In the genomic region with DNA sequence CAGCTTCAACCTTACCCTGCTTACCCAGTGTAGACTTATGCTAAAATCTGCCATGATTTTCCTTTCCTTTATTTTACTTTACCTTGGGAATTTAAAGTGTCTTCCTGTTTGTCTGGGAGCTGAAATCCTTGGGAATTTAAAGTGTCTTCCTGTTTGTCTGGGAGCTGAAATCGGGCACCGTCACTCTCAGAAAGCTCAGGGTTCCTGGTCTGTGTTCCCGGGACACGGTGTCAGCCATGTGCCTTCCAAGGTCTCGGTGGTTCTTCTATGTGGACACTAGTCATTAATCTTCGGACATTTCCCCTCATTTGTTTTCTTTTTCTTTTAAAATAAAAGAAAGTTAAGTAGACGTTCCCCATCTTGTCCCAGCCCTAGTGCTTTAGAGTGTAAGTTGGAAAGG, we compare ENCODE assay signal across 14 mouse cellular contexts. TPM values are rescaled to one million over a fixed set of nuclear protein-coding genes. Genes with fewer than 3 reads are reported as not detected.
A peak's percentile ranks its signal among the peaks of the same experiment; 100 is the strongest.
DNase-seq lines count a peak whose midpoint lies in the region.
"Had no signal": no experiment of that assay in that cellular context is flagged by ENCODE, and none has a peak within 500 bp of the region (broad histone marks: within the 10 kb centered on the region; RNA-seq: fewer than 3 reads in every experiment).

No protein-coding gene starts in this region.

- DNase-seq in adrenal gland, postnatal 14 days, result peak; percentile 57
- DNase-seq in adrenal gland, postnatal 4 days (ENCODE audit: low spot score in 2 of 2), result no peak
- DNase-seq in adrenal gland, postnatal 36 days, result peak; percentile 51 to 59
- no peak for DNase-seq in adrenal gland, adult 18-20 months (ENCODE audit: low spot score in 2 of 2)
- DNase-seq: adrenal gland, adult 2 months; cerebellum, adult 11 months; cerebellum, adult 18-20 months; cerebellum, adult 8-10 months; cerebellum, adult 9-11 months; cerebellum, postnatal 14 days; cerebellum, postnatal 36 days; embryo, embryonic 11 days had no signal

RNA-seq across cellular contexts. Expression of gene Sspn, which starts 43.3 kb away (rescaled TPM):
- 13.0 and 13.7 TPM in 2 replicates for total RNA-seq in adrenal gland, postnatal 14 days (2021)
- total RNA-seq in adrenal gland, postnatal 4 days (2021), result 10 to 100 TPM; 18.2 to 21.2 TPM
- total RNA-seq in adrenal gland, postnatal 36 days (2021), result 10 to 100 TPM; 10.5 to 18.1 TPM
- total RNA-seq in adrenal gland, adult 18-20 months (2021), result 10 to 100 TPM; 10.2 to 10.5 TPM
- total RNA-seq: common myeloid progenitor, adult 5-6 weeks; MEL had no signal

Comparison
In these comparisons a context has a peak if more than half of its experiments do, and no peak if none do; other contexts are left out.
1. DNase-seq: peak in adrenal gland, postnatal 14 days (single experiment) and adrenal gland, postnatal 36 days (2 of 2); none in adrenal gland, postnatal 4 days (0 of 2) and adrenal gland, adult 18-20 months (0 of 2).